Mouse (Mus musculus): ENCODE measurements at regions not wholly inside any gene's neighbourhood (a gene's known extent, or its start where the extent isn't known, plus 50 kb on each side); places are given as distances from the start of the nearest gene placed in this dataset.

DNA sequence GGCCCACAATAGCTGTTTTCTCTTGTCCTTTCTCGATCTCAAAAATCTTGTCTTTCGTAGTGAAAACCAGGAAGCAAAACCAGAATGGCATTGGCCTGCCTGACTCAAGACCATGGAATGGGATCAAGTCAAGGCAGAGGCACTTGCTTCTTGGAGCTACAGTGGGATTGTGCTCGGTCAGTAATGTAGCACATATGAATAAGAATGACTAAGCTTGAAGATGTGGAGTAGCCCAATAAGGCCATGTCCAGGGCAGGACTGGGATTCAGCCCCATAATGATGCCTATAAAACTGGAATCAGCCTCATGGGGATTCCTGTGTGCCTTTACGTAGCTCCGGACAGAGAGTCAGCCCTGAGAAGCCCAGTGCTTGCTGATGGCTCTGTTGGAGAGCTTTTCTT, 347.2 kb upstream of the Ubash3b start:
- DNase-seq (ENCODE audit: low spot score in 2 of 2) = no peak

DNA sequence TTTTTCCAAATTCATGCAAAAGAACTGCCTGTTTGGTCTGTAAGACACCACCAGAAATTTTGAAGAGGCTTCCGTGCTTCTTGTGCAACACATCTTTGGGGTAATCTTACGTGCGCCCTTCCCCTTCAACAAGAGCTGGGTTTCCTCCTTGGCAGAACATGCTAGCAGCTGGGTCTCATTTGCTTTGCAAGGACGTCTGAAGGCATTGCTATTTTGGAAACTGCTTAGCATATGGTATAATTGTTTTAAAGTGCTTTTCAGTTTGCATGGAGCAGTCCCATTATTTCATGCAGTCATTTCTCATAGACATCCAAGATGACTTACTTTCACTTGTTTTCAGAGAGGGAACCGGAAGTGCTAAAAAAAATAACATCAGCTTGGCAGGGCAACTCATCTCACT, 336.8 kb upstream of the Ubash3b start:
- peak; percentile 32 to 54 for DNase-seq (ENCODE audit: low spot score in 2 of 2)

DNA sequence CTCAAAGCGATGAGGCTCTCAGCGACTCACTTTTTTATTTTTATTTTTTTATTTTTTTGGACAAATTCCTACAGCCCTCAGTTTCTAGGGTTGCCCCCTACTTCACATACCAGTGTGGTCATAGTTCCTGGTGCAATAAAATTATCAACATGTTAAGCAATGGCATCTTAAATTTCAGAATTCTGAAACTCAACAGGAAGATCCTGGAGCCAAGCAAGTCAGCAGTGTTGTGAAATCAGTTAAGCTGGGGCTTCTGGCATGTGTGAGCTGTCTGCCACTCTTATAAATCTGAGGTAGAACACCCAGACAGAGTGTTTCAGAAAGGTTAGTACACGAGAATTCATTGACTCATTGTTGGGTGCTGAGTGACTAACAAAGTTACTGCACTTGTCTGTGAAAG, 328.6 kb upstream of the Ubash3b start:
- DNase-seq (ENCODE audit: low spot score in 2 of 2) = no peak

DNA sequence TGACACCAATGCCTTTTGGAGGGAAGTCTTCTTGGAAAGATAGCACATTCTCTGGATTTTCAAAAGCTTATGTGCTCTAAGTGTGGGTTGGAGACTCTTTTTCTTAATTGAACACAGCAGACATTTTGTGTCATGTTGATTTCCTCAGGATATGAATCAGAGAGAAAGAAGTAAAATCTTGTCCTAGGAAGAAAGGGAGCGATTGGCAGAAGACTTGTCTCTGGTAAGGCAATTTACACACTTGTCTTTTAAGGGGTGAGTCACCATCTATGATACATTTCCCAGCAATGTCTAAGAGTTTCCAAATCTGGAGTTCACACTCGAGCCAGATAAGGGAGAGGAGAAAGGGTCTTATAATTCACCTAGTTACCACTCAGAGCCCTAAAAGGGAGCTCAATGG, 326.5 kb upstream of the Ubash3b start:
- DNase-seq (ENCODE audit: low spot score in 2 of 2) = no peak

DNA sequence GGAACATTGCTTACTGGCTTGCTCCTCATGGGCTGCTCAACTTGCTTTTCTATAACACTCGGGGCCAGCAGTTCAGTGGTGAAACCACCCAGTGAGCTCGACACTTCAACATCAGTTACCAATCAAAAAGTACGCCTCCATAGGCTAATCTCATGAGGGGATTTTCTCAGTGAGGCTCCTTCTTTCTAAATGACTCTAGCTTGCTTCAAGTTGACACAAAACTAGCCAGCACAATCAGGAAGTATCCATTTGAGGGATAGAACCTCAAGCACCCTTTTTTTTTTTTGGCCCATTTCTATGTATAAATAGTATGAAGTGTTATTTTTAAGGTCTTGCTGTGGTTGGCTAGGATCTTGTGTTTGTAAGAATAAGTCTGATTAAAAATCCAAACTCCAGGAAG, 321.7 kb upstream of the Ubash3b start:
- no peak for DNase-seq (ENCODE audit: low spot score in 2 of 2)

DNA sequence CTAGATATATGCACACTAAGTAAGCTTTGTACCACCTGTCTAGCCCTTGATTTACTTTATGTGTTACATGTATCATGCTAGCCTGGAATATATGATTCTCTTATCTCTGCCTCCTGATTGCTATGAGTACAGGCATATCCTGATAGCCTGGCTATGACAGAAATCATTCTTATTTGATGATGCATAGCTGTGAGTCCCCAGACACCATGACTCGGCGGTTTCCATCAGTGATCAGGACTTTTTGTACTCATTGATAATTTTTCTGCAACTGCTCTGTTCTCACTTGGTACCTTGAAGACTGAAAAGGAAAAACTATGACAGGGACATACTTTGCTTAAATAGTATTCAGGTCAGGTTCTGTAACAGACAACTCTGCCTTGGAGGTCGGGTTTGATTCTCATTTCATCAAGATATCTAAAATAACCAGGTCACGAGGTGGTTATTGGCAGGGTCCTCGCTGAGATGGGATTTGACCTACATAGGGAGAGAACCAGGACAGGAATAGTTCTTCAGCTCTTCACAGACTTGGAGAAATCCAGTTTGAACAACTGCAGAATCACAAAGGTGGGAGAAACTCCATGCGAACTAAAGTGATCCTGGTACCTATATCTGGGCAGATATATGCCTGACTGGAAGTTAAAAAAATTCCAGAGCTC, 320.2 kb upstream of the Ubash3b start:
- DNase-seq (ENCODE audit: low spot score in 2 of 2) = no peak

DNA sequence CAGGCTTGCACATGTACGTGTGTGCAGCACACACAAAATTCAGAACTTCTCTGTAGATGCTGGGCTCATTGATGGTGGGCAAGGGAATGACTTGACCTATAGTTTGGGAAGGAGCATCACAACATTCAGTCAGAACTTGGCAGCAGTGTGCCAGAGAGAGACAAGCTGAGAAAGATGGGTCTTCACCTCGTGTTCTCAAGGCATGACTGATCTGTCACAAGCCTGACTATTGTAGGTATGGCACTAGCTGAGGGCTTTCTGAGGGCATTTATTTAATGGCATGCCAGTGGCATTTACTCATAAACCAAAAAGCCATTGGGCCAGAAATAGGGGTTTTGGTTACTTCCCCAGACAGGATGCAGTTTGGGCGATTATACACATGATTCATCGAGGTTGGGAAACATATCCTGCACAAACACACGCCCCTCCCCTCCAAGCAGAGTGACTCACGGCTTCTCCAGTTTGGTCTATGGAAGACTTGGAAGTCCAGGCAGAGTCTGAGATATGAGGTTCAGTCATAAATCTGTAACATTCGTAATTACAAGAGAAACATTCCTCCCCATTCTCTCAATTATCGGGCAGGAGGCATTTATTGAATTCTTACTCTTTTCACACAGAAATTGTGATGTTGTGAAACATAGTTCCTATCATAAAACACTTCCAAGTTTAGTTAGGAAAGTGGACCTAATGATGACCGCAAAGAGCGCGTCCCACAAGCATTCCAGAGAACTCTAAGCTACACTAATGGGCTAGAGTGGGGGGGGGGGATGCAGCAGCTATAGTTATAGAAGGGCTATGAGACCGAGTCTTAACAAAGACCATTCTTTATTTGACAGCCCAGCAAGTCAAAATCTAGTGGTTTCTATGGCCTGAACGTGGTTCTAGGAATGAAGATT, 318.6 kb upstream of the Ubash3b start:
- DNase-seq (ENCODE audit: low spot score in 2 of 2) = no peak

DNA sequence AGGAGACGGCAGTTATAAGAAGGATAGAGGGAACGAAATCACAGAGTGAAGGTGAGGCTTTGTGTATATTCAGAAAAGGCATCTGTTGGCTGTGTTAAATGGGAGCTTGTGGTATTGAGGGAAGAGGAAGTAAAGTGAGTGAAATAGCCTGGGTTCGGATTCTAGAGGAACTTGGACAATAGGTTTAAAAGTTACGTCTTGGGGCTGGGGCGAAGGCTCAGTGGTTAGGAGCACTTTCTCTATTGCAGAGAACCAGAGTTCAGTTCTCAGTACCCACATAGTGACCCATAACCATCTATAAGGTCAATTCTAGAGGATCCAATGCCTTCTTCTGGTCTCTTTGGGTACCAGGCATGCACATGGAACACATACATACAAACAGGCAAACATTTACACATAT, 317.6 kb upstream of the Ubash3b start:
- no peak for DNase-seq (ENCODE audit: low spot score in 2 of 2)

DNA sequence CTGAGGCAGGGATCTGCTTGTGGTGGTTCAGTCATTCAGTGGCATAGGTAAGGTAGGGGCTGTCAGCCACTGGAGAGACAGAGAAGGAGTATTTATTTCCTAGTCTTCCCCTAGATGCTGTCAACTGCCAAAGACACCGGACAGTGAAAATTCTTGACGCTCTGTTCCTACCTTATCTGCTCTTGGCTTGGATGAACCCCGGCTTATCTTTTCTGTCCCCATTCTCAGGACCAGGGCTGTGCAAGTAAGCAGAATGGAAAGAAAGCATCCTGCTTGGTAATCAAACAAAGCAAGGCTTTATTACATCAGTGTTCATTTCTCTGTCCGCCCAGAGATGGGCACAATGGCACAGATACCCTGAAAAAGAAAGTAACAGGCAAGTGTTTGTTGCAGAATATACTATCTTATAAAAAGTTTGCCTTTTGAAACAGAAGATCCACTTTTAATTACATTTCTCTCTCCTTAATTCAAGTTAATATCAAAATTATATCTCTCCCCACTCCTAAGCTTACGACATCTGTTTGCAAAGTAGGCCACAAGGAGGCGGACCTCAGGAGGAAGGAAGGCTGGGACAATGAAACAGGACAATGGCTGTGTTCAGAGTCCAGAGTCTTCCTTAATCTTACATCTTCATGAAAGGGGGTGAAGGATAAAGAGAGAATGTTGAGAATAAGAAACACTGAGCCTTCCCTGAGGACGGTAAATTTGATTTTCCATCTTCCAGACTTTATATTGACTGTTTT, 316.8 kb upstream of the Ubash3b start:
- DNase-seq (ENCODE audit: low spot score in 2 of 2) = no peak

DNA sequence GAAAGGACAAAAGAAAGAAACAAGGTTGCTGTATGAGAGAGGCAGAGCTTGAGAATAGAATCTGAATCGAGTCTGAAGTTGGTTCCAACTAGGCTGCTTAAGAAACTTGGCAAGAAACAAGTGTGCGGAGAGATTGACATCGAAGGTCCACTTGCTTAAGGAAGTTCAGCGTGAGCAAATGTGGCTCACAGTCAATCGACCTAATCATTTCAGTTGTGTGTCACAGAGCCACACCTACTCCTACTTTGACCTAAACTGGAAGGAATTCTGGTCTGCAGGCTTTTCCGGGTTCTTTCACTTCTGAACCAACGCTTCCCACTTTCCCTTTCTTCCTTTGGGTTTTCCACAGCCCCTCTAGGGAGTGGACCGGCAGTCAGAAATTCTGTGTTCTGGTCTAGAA, 313.8 kb upstream of the Ubash3b start:
- no peak for DNase-seq (ENCODE audit: low spot score in 2 of 2)

DNA sequence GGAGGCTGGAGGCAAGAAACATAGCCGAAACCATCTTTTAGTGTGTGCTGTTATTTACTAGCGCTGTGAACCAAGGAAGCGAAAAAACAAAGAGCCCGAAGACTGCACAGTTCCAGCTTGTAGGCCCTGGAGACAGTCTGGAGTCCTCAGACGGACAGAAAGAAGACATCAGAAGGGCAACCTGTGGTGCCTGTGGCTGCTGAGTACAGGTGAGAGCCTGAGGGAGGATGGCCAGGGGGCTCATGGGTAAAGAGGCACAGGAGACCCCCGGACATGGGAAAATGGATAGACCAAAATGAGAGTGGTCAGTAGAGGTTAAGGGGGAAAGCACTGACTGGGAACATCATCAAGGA, 313.4 kb upstream of the Ubash3b start:
- no peak for DNase-seq (ENCODE audit: low spot score in 2 of 2)

DNA sequence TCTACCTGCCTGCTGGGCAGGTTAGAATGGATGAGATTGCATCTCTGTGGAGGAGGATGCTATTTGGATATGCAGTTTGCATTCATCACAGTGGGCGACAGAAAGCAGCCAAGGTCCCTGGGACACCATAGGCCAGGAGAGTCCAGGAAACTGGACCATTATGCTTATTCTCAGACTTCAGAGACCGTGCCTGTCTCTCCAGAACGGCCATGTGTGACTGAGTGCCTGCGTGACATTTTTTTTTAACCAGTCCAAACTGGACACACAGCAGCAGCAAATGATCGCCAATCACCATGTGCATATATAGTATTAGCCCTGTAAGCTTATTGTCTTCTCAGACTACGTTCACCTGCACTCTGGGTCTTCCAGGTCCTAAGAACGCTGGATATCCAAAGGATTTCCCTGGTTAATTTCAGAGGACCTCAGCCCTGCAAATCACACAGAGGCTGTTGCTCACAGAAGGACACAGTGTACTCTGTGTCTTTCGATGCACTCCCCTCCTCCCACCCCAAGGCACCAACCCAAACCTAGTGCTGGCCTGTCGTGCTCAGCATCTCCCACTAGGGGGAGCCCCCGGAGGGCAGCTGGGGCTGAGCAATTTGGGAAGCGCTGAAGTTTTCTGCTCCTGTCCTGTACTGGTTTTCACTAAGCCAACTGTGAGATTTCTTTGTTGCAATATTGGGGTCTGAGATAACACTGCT, 312.9 kb upstream of the Ubash3b start:
- DNase-seq (ENCODE audit: low spot score in 2 of 2) = peak; percentile 75 to 77

DNA sequence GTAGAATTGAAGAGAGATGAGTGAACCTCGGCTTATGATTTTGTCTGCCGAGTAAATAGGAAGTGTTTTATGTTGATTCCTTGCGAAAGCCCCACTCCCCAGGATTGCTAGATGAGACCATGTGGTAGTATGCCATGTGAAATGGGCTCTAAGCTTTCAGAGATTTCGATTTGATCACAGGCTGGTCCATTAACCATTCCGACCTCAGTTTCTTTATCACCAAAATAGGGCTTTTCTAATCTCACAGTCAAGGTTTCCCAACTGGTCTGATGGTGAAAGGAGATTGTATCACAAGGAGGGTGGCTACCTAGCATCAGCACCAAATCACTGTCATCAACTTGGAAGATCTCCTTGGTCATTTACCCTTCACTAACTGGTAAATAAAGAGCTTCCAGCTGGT, 312.0 kb upstream of the Ubash3b start:
- no peak for DNase-seq (ENCODE audit: low spot score in 2 of 2)

DNA sequence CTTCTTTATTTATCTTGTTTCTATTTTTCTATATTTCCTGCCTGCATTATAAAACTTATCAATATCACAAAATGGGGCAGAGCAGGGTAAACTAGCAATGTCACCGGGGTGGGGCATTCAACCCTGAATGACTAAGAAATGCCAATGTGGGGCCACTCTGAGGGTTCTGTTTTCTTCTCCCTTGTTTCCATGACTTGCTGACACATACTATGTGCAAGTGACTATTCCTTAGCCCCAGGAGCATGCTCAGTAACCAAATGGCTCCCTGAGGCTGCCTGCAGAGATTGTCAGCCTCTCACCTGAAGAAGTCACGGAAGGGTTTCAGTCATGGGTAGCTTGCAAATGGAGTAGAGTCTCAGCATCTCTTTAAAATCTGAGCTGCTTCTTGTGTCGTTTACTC, 309.8 kb upstream of the Ubash3b start:
- no peak for DNase-seq (ENCODE audit: low spot score in 2 of 2)

DNA sequence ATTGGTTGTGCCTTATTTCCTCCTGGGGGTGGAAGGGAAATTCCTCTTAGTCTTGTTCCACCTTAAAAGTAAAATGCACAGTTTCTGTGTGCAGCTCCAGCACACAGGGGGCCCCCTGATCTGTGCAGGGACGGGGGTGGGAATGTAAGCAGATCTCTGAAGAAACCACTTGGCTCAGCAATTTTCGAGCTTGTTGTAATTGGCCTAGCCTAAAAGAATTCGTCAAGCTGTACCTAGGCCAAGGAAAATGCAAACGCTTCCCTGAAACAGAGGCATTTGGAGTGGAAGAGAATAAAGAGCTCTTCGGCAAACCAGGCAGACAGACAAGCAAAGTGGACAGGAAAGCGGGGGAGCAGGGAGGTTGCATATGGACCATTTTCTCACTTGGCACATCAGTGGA, 308.5 kb upstream of the Ubash3b start:
- DNase-seq (ENCODE audit: low spot score in 2 of 2) = no peak

DNA sequence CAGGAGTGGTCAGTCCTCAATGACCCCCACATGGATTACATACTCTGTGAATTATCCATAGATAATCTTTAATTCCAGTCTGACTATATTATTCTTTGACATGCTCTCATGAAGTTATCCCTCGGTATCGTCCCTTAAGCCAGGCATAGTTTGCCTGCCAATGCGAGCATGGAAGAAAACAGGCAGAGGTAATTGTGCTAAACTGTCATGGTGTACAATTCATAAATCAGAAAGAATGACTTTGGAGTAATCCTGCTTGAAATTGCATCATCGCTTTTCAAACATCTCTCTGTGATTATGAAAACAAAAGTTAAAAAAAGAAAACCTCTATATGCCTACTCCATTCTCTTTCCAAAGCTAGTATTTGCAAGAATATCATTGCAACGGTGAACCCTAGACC, 307.9 kb upstream of the Ubash3b start:
- DNase-seq (ENCODE audit: low spot score in 2 of 2) = no peak

DNA sequence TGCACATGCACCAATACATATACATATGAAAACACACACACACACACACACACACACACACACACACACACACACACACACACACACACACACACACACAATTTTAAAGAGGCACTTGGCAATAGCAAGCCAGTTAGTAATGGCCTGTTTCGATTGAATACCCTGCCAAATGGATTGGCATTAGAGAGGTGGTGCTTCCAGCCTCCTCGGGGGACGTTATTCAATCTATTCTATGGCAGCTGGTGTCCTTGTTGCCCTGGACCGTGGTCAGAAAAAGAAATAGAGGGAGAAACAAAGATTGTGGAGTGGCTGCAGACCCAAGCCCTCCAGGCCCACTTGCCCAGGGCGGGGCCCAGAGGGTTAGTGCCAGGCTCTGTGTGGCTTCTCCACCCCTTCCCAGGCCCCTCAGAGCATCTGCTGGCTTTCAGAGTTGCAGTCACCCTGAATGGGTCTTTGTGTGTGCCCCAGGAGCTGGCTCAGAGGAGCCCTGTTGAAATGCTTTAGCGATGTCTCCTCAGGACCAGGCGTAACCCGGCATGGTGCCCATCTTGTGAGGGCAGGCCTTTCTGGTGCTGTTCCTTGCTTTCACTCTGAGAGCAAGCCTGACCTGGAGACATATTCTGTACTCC, 302.7 kb upstream of the Ubash3b start:
- DNase-seq (ENCODE audit: low spot score in 2 of 2) = peak; percentile 44

DNA sequence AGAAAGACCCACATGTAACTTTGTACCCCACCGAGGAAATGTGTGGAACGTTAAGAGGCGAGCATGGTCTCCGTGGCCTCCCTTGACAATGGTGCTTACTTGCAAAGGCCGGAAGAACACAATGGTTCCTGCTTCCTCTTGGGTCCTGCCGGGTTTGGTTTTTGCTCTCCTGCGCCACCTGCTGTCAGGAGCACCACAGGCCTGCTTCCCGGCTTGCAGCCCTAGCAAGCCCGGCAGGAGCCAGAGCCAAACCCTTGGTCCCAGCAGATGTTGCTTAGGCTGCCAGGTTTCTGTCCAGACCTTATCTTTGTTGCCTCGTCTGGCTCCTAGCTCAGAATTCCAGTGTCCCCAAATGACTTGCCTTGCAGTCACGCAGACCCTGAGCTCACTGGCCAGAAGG, 300.2 kb upstream of the Ubash3b start:
- peak; percentile 74 to 75 for DNase-seq (ENCODE audit: low spot score in 2 of 2)

DNA sequence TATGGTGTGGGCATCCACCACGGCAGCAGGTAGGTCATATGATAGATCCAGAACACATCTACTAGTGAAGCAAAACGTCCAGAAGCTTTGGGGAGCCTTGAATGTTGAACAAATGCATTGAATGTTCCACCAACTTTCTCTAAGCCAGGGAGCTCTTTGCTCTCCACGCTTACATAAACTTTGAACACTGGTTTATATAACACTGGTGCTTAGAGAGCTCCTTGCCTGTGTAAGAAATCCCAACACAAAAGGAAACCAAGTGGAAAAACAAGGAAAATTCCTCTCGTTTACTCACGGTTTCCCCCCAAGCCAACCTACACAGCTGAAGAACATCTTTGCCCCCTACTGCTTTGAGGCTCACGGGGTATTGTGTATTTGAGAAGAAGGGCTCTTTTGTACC, 299.2 kb upstream of the Ubash3b start:
- DNase-seq (ENCODE audit: low spot score in 2 of 2) = no peak

DNA sequence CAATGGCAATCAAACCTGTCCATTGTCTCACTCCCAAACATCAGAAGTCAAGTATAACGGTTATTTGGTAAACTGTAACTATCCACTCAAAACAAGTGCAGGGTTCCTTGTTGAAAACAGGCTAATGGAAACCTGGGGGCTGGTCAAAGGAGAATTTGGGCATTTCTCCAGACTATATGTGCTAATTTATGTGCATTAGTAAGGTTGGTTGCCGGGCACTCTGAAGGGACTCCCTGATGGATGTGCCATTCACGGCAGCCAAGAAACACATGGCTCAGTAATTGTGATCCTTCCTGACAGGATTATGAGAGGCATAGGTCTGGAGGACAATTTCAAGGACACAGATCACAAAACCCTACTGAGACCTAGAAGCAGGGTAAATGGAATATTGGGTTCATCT, 295.5 kb upstream of the Ubash3b start:
- DNase-seq (ENCODE audit: low spot score in 2 of 2) = no peak

DNA sequence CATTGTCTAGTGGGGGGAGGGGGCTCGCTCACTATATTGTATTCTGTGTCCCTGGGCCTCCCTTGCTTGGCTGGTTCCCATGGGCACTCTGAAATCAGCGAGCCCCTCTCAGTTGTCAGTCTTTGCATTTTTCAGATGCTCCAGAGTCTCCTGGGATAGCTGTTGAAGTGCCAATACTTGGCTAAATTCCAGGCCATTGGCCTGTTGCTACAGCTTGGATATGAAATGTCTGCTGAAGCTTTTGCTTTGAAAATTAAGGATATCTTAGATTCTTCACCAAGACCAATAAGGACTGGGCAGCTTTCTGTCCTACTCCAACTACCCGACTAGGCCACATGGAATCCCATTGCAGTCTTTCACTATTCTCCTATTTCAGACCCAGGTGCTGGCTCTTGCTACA, 290.2 kb upstream of the Ubash3b start:
- no peak for DNase-seq (ENCODE audit: low spot score in 2 of 2)

DNA sequence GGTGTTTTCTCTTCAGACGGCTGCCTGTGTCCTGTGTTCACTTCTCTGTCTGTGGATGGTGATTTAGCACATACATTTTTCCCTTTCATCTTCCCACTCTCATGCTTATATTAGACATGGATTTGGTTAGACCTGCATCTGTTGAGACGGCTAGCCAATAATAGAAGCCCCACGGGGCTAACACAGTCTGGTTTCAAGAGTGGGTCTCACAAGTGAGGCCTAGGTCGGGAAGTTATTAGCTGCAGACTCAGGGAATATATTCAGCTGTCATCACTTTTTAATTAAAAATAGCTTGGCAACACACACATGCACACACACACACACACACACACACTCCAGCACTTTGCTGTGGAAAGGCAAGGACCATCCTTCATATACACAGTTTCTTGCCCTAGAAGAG, 287.7 kb upstream of the Ubash3b start:
- no peak for DNase-seq (ENCODE audit: low spot score in 2 of 2)

All from right cerebral cortex, postnatal 36 days (tissue).